Mouse (Mus musculus): Measurements from ENCODE around the gene Rbm33.

- no peak for TF ChIP-seq EP300 (IDR thresholded peaks at IDR 0.05)
- no peak for TF ChIP-seq CTCF (IDR thresholded peaks at IDR 0.05)
Measured at GRCm38 (mm10) chr5:28386783-28387182, 69.9 kb downstream of the Rbm33 start.
